Mouse (Mus musculus) heart, adult 2 months (tissue): Measurements from ENCODE around the gene Ccdc115. TPM values are rescaled to one million over a fixed set of nuclear protein-coding genes. Genes with fewer than 3 reads are reported as not detected.

Source experiments
- DNase-seq, 2 experiments: peaks; one replicate each; pipeline ENCODE4 v3.0.0; 2021
- H3K27ac ChIP-seq: fragments of 200-600 bp; 2 replicates; pipeline ENCODE4 v1.8.1; 2022
- H3K27me3 ChIP-seq: fragments of 200-500 bp; 2 replicates; pipeline ENCODE4 v1.6.1; 2012; ENCODE audit warnings: mild to moderate bottlenecking, low read length, inconsistent platforms, mixed read lengths; ENCODE audit not compliant: control insufficient read depth, insufficient read depth
- H3K36me3 ChIP-seq: fragments of 200-500 bp; 2 replicates; pipeline ENCODE4 v1.6.1; 2012; ENCODE audit warnings: low read length, inconsistent platforms; ENCODE audit not compliant: control insufficient read depth, insufficient read depth
- H3K4me1 ChIP-seq: fragments of 200-500 bp; 2 replicates; pipeline ENCODE4 v1.6.1; 2011; ENCODE audit warnings: low read length; ENCODE audit not compliant: control insufficient read depth, insufficient read depth
- H3K4me3 ChIP-seq: fragments of 200-600 bp; 2 replicates; pipeline ENCODE4 v1.8.1; 2022
- H3K79me2 ChIP-seq: fragments of 200-500 bp; replicated peaks from 2 replicates; pipeline ENCODE4 v1.6.1; 2012; ENCODE audit warnings: mild to moderate bottlenecking, inconsistent platforms, low read length, moderate library complexity, mixed read lengths; ENCODE audit not compliant: control insufficient read depth, insufficient read depth
- H3K9ac ChIP-seq: fragments of 200-500 bp; 2 replicates; pipeline ENCODE4 v1.6.1; 2012; ENCODE audit warnings: low read depth, mild to moderate bottlenecking, control low read depth, inconsistent platforms, low read length, mixed read lengths
- CTCF ChIP-seq: fragments of 200-600 bp; IDR thresholded peaks from 2 replicates; pipeline ENCODE4 v1.8.1; 2022; ENCODE audit warnings: antibody characterized with exemption, mild to moderate bottlenecking, moderate library complexity
- EP300 ChIP-seq: fragments of 200-500 bp; IDR thresholded peaks from 2 replicates; pipeline ENCODE4 v1.6.1; 2011; ENCODE audit warnings: low read depth, low read length, control low read depth; ENCODE audit not compliant: insufficient read depth
- POLR2A ChIP-seq: fragments of 200-500 bp; IDR thresholded peaks from 2 replicates; pipeline ENCODE4 v1.6.1; 2011; ENCODE audit warnings: mild to moderate bottlenecking, low read depth, low read length, control low read depth; ENCODE audit not compliant: insufficient read depth
- WGBS: fragments of 180-500 bp; shearing (Covaris S2); methylation state at CpG from one replicate; pipeline ENCODE4 v1.1.7; 2018; 5-methylcytosine and 5-hydroxymethylcytosine counted together
- intact Hi-C: fragments of 180-260 bp; cut with DNase I; formaldehyde crosslinking; loops from one replicate; pipeline ENCODE4 v1.15.1; 2025
- polyA plus RNA-seq: library from polyadenylated mRNA; depleted of rRNA; stranded (reverse); fragments of >200 nt; gene quantifications from 2 replicates; pipeline ENCODE4 v1.2.3, GENCODE M21; 2012
- total RNA-seq, 2 experiments: library from RNA; stranded (reverse); gene quantifications; 2 replicates each; pipeline ENCODE4 v1.2.3; 2021

Gene Ccdc115
- total and polyA plus RNA-seq, 3 experiments: 15.1 to 15.5 (median 15.2) TPM

DNA sequence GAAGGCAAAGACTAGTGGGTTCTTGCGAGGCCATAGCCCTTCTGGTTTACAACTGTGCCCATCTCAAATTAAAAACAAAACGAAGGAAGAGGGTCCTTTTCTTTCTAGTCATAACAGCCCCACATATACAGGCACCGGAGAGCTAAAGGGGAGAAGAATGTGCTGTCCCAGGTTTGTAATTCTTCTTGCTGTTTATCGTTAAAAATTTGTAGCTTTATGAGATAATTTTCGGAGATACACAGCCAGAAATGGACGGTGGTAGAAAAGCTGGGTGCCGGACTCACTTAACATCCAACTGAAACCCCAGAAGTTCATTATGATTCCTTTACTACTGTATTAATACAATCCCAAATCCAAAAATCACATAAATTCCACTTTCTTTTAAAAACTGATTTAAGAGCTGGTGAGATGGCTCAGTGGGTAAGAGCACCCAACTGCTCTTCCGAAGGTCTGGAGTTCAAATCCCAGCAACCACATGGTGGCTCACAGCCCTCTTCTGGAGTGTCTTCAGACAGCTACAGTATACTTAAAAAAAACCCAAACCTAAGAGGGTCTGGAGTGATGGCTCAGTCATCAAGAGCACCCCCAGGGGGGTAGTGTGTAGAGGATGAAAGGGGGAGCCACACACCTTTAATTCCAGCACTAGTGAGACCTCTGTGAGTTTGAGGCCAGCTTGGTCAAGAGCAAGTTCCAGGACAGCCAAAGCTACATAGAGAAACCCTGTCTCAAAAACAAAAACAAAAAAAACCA, 3.9 kb downstream of the Ccdc115 start:
- Histone ChIP-seq H3K9ac (peak overlapping the region; percentile 62), H3K27ac (peak overlapping the region; percentile 89), H3K36me3 (no peaks in the 10 kb centered on the region), H3K27me3 (no peaks in the 10 kb centered on the region), H3K79me2 (no peaks in the 10 kb centered on the region), H3K4me1 (peaks cover 4% of the 10 kb centered on the region), H3K4me3 (peak overlapping the region; percentile 84)
- TF ChIP-seq CTCF: no peak
- no peak for TF ChIP-seq POLR2A
- no peak for TF ChIP-seq EP300
- intact Hi-C loops: loop anchor here (2.0 to 10.0 kb wide), 2 partner anchors 431 to 623 kb away; no protein-coding TSS in a partner anchor
- WGBS: 42% methylated on average over 8 of the region's 8 CpGs
- DNase-seq: no peak

DNA sequence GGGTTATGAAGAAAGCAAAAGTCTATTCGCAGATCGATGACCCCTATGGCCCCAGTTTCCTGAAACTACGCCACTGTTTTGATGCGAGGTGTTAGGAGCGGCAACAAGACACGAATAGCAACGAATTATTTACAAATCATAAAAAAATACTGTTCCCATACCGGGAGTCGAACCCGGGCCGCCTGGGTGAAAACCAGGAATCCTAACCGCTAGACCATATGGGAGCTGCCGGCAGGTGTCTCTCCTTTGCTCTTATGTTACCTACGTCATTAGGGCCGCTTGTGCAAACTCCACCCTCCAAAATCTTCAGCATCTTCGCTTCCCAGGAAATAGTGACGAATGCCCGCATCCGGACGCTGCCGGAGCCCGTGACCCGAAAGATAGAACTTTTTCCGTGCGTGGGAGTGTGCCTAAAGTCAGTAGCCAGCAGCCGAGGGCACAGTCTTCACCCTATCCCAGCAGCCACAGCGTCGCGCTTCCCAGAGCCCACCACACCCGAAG, 4.8 kb downstream of the Ccdc115 start:
- intact Hi-C loops: loop anchor here (2.0 to 10.0 kb wide), 2 partner anchors 430 to 622 kb away; no protein-coding TSS in a partner anchor

DNA sequence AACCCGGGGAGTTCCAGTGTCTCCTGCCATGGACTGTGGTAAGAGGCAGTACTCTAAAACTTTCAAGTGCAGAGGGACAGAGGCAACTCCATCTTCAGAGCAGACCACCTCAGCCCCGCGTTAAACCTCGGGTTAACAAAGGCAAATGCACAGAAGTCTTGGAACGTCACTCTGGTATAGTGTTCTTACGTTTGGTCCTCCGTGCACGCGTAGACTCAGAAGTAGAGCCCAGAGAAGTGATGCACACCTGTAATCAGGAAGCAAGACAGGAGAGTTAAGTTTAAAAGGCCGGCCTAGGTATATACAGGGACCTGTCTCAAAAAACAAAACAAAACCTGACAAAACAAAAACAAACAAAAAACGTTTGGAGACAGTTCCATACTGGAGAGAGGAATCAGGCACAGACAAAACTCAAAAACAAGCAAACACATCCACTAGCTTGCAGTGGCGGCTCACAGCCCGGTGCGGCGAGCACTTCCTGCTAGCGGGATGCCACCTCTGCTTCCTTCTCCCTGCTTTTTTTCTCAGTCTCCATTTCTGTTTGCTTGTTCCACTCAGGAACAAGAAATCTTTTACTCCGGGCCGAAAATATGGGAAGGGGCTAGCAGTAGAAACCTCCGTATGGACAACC, 5.5 kb downstream of the Ccdc115 start:
- H3K36me3 ChIP-seq: no peaks in the 10 kb centered on the region
- peaks cover 4% of the 10 kb centered on the region for H3K4me1 ChIP-seq
- no peaks in the 10 kb centered on the region for H3K27me3 ChIP-seq
- peak overlapping the region; percentile 33 for H3K9ac ChIP-seq
- H3K4me3 ChIP-seq: peak overlapping the region; percentile 84
- intact Hi-C loops: loop anchor here (2.0 to 10.0 kb wide), 2 partner anchors 429 to 621 kb away; no protein-coding TSS in a partner anchor
- peak in 1 of 2 experiments; percentile 22 for DNase-seq
- no peaks in the 10 kb centered on the region for H3K79me2 ChIP-seq
- 24% methylated on average over 19 of the region's 19 CpGs for WGBS
- no peak for TF ChIP-seq EP300
- H3K27ac ChIP-seq: peak overlapping the region; percentile 89

More for the DNA sequence above, 4.8 kb downstream of the Ccdc115 start:
- peak overlapping the region; percentile 84 for H3K4me3 ChIP-seq
- no peaks in the 10 kb centered on the region for H3K27me3 ChIP-seq
- H3K27ac ChIP-seq: peak overlapping the region; percentile 89
- H3K9ac ChIP-seq: peak overlapping the region; percentile 62
- no peaks in the 10 kb centered on the region for H3K36me3 ChIP-seq
- no peaks in the 10 kb centered on the region for H3K79me2 ChIP-seq
- peaks cover 4% of the 10 kb centered on the region for H3K4me1 ChIP-seq
- no peak for TF ChIP-seq CTCF
- TF ChIP-seq POLR2A: peak; percentile 72
- TF ChIP-seq EP300: peak; percentile 75; the same call in 1 of the 2 replicates
- WGBS: under 1% methylated on average over 30 of the region's 30 CpGs
- peak; percentile 90 to 94 for DNase-seq

DNA sequence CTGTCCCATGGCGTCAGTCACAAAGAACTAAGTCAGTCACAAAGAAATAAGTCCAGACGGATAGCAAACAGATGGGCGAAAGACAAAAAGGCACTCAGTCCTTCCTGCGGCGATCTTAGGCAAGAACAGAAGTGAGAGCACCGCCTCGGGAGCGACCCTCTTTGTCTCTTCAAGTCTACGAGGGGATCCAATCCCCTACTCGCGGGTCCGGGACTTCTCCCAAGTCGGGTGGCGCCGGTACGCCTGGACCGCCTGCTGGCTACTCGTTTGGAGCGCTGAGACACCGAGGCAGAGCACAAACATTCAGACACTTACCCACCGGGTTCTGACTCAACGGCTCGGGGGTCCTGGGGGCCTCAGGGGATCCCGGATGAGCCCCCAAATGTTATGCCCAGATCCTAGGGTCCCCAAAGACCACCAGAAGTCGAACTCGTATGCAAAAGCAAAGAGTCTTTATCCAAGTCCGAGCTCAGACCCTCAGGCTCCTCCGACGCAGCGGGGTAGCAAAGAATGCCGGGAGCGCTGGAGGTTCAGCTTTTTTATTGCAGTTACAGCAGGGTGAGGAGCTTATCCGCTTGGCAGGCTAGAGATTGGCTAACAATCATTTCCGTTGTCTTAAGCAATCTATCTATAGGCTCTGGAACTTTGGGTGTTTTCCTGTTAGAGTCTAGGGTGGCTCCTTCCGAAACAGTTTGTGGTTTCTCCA, 6.5 kb downstream of the Ccdc115 start:
- Histone ChIP-seq H3K4me3 (peak overlapping the region; percentile 57), H3K4me1 (peaks cover 4% of the 10 kb centered on the region), H3K9ac (peak overlapping the region; percentile 71), H3K27ac (peak overlapping the region; percentile 69), H3K27me3 (no peaks in the 10 kb centered on the region), H3K79me2 (no peaks in the 10 kb centered on the region), H3K36me3 (no peaks in the 10 kb centered on the region)
- DNase-seq: peak; percentile 51 to 52
- no peak for TF ChIP-seq EP300
- TF ChIP-seq POLR2A: peak; percentile 71
- no peak for TF ChIP-seq CTCF
- 15% methylated on average over 35 of the region's 35 CpGs for WGBS
- intact Hi-C loops: loop anchor here (10.0 kb wide), 1 partner anchor 428 kb away; no protein-coding TSS in a partner anchor

DNA sequence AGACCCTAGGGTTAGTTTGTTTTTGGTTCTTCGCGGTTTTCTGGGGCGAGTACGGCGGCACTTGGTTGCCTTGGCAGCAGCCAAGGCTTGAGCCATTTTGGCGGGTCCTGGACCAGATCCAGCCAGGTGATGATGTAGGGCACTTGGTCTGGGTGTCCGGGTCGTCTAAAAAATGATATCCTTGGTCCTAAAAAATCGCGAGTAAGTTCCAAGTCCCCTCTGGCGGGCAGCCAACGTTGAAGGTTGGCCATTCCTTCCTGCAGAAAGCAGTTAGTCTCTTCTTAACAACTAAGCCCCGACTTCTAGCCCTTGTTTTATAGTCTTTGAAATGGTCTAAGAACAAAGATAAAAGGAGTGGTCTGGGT, 7.1 kb downstream of the Ccdc115 start:
- H3K4me3 ChIP-seq: peak overlapping the region; percentile 57

More for the DNA sequence above, 7.1 kb downstream of the Ccdc115 start:
- no peaks in the 10 kb centered on the region for H3K79me2 ChIP-seq
- 55% methylated on average over 13 of the region's 13 CpGs for WGBS
- DNase-seq: peak; percentile 25 to 43
- intact Hi-C loops: loop anchor here (10.0 kb wide), 1 partner anchor 428 kb away; no protein-coding TSS in a partner anchor
- no peaks in the 10 kb centered on the region for H3K36me3 ChIP-seq
- H3K9ac ChIP-seq: no peak overlapping the region
- no peak overlapping the region; the same call in 1 of the 2 replicates for H3K27ac ChIP-seq
- no peaks in the 10 kb centered on the region for H3K27me3 ChIP-seq
- H3K4me1 ChIP-seq: peaks cover 4% of the 10 kb centered on the region
- no peak for TF ChIP-seq EP300
- no peak for TF ChIP-seq POLR2A
- no peak for TF ChIP-seq CTCF
